Mouse (Mus musculus) urinary bladder, postnatal 4 days (tissue): Measurements from ENCODE around the gene Vmn2r62.
"Not testable (repeated sequence)": the region's sequence is repeated elsewhere in the genome, so short reads cannot be mapped to it uniquely, and the experiment has no call there.

Experiments used
- DNase-seq, 2 experiments: peaks; one replicate each; pipeline ENCODE4 v3.0.0; 2021 to 2022; ENCODE audit warnings: low spot score in 2 of 2

Gene Vmn2r62

DNA sequence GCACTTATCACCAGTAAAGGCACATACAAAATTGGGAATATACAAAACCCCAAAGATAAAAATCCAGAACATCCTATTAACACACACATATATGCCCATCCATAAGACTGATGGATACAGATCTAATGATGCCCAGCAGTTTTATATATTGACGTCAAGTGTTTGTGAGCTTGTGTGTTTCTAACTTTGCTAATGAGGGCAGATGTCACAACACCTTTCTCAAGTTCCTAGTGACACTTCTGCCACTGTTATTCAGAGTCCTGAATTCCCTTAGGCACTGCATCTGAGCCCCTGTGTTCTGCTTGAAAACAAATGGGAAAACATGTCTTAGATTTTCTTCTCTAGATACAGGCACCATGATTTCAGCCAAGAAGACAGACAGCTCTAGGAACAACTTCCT is at the start of gene Vmn2r62:
Vmn2r62 (minus strand) TSS at position 101 of the 400 bp plus-strand sequence.
- DNase-seq = not testable (repeated sequence)

DNA sequence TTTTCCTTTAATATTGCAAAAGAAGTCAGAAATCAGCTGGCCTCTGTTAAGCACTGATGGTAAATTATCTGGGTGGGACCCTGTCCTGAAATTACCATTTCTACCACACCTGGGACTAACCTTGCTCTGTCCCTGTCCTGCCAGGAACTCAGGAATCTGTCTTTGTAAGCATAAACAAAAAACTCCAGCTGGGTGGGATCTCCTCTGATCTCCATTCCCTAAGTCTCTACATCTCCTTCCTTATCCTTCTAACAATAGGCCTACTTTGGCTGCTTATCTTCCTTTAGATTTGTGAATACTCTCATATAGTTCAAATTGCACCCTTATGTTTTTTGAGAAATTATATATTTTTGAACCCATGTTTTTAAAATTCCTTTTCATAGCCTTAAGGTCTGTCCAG is 45.0 kb upstream of the Vmn2r62 start:
- DNase-seq = not testable (repeated sequence)

DNA sequence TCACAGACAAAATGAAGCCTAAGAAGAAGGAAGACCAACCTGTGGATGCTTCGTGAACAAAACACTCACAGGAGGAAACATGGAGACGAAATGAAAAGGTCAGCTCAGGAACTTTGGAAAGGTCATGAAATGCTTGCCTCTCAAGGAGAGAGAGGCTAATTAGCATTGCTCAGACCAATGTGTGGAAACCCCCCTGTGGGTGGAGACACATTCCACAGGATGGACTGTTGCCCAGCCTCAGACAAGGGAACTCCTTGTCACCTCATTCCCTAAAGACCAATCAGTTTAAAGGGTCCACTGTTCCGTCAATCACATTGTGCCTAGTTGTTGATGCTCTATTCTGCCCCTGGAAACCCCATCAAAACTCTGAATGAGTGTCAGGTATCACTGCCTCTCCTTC is 38.9 kb upstream of the Vmn2r62 start:
- DNase-seq = no peak

DNA sequence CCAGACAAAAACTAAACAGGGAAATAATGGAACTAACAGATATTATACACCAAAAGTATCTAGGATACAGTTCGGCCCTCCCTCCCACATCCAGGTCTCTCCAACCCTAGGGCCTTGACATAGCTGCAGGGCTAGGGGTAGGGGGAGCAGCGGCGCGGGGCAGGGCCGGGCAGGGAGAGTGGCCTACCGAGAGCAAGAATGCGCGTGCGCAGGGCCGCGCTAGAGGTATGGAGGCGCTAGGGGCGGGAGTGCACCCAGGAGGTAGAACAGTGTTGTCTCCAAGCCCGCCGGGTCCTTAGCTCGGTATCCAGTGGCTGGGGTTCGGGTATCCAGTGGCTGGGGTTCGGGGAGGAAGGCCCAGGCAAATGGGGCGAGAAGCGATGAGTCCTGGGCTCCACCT is 43.5 kb downstream of the Vmn2r62 start:
- DNase-seq = no peak

DNA sequence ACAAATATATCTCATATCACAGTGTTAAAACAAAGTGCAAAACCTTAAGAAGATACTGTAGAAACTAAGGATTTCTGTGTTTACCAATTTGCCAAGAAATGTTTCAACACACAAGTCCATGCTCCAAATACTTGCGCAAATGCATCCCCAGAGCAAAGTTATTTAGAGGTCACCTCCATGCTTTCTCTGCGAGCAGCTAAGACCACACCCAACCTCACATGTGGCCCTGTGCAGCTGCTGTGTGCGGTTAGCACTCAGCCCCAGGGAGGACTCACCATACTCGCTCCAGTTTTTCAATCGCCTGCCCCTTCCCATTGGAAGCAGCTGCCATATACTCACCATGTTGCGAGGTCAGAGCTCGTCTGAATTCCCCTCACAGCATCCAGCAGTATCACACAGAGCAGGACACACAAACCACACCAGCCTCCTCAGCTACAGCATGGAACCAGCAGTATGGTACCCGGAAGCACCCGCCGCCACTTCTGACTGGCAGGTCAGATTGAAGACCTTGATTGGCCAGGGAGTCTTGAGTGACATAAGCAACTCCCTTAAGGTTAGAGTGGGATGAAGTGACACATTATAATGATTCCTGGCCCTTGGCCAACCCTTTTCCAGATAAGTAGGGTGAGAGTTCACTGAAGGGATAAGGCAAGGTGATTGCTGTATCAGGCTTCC is 54.7 kb downstream of the Vmn2r62 start:
- no peak for DNase-seq

DNA sequence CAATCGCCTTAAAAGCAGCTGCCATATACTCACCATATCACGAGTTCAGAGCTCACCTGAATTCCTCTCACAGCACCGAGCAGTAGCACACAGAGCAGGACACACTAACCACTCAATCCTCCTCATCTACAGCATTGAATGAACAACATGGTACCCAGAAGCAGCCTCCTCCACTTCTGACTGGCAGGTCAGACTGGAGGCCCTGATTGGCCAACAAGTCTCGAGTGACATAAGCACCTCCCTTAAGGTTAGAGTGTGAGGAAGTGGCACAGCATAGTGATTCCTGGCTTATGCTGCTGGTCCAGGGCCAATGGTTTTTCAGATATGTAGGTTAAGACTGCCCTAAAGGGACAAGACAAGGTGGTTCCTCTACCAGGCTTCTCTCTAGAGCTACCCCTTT is 66.4 kb downstream of the Vmn2r62 start, which contains the start of gene Gm17067:
Gm17067 (minus strand) TSS at position 101 of the 400 bp plus-strand sequence.
- not testable (repeated sequence) for DNase-seq
